Mouse (Mus musculus) heart, adult 2 months (tissue): ENCODE measurements around the gene Pgrmc1. TPM values are rescaled to one million over a fixed set of nuclear protein-coding genes. Genes with fewer than 3 reads are reported as not detected.

ENCODE experiments used
- DNase-seq, 2 experiments: peaks; one replicate each; pipeline ENCODE4 v3.0.0; 2021
- H3K27ac ChIP-seq: fragments of 200-600 bp; 2 replicates; pipeline ENCODE4 v1.8.1; 2022
- H3K27me3 ChIP-seq: fragments of 200-500 bp; 2 replicates; pipeline ENCODE4 v1.6.1; 2012; ENCODE audit warnings: mild to moderate bottlenecking, low read length, inconsistent platforms, mixed read lengths; ENCODE audit not compliant: control insufficient read depth, insufficient read depth
- H3K36me3 ChIP-seq: fragments of 200-500 bp; 2 replicates; pipeline ENCODE4 v1.6.1; 2012; ENCODE audit warnings: low read length, inconsistent platforms; ENCODE audit not compliant: control insufficient read depth, insufficient read depth
- H3K4me1 ChIP-seq: fragments of 200-500 bp; 2 replicates; pipeline ENCODE4 v1.6.1; 2011; ENCODE audit warnings: low read length; ENCODE audit not compliant: control insufficient read depth, insufficient read depth
- H3K4me3 ChIP-seq: fragments of 200-600 bp; 2 replicates; pipeline ENCODE4 v1.8.1; 2022
- H3K79me2 ChIP-seq: fragments of 200-500 bp; replicated peaks from 2 replicates; pipeline ENCODE4 v1.6.1; 2012; ENCODE audit warnings: mild to moderate bottlenecking, inconsistent platforms, low read length, moderate library complexity, mixed read lengths; ENCODE audit not compliant: control insufficient read depth, insufficient read depth
- H3K9ac ChIP-seq: fragments of 200-500 bp; 2 replicates; pipeline ENCODE4 v1.6.1; 2012; ENCODE audit warnings: low read depth, mild to moderate bottlenecking, control low read depth, inconsistent platforms, low read length, mixed read lengths
- CTCF ChIP-seq: fragments of 200-600 bp; IDR thresholded peaks from 2 replicates; pipeline ENCODE4 v1.8.1; 2022; ENCODE audit warnings: antibody characterized with exemption, mild to moderate bottlenecking, moderate library complexity
- EP300 ChIP-seq: fragments of 200-500 bp; IDR thresholded peaks from 2 replicates; pipeline ENCODE4 v1.6.1; 2011; ENCODE audit warnings: low read depth, low read length, control low read depth; ENCODE audit not compliant: insufficient read depth
- POLR2A ChIP-seq: fragments of 200-500 bp; IDR thresholded peaks from 2 replicates; pipeline ENCODE4 v1.6.1; 2011; ENCODE audit warnings: mild to moderate bottlenecking, low read depth, low read length, control low read depth; ENCODE audit not compliant: insufficient read depth
- WGBS: fragments of 180-500 bp; shearing (Covaris S2); methylation state at CpG from one replicate; pipeline ENCODE4 v1.1.7; 2018; 5-methylcytosine and 5-hydroxymethylcytosine counted together
- intact Hi-C: fragments of 180-260 bp; cut with DNase I; formaldehyde crosslinking; loops from one replicate; pipeline ENCODE4 v1.15.1; 2025
- polyA plus RNA-seq: library from polyadenylated mRNA; depleted of rRNA; stranded (reverse); fragments of >200 nt; gene quantifications from 2 replicates; pipeline ENCODE4 v1.2.3, GENCODE M21; 2012; rRNA removed
- total RNA-seq, 2 experiments: library from RNA; stranded (reverse); gene quantifications; 2 replicates each; pipeline ENCODE4 v1.2.3; 2021

Gene Pgrmc1
- total and polyA plus RNA-seq, 3 experiments, result 19.3 to 21.9 (median 20.9) TPM

DNA sequence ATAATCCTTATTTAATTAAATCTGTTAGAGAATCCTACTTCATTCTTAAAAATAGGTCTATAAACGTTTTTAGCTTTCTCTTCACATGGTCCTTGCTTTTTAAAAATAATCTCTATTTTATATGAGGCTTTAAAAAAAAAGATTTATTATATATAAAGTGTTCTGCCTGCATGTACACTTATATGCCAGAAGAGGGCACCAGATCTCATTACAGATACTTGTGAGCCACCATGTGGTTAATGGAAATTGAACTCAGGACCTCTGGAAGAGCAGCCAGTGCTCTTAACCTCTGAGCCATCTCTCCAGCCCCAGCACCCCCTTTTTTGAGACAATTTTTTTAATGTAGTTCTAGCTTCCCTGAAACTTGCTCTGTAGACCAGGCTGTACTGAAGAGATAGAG lies 32.8 kb downstream of the Pgrmc1 start:
- Histone ChIP-seq H3K27ac (no peak overlapping the region), H3K27me3 (no peaks in the 10 kb centered on the region), H3K79me2 (no peaks in the 10 kb centered on the region), H3K36me3 (no peaks in the 10 kb centered on the region), H3K9ac (no peak overlapping the region), H3K4me3 (no peak overlapping the region), H3K4me1 (no peaks in the 10 kb centered on the region)
- 8% methylated on average over 1 of the region's 1 CpGs for whole genome bisulfite sequencing
- DNase-seq, result no peak
- TF ChIP-seq EP300 (no peak), CTCF (peak; percentile 74), POLR2A (no peak)
- intact Hi-C loops, result no loop called here

DNA sequence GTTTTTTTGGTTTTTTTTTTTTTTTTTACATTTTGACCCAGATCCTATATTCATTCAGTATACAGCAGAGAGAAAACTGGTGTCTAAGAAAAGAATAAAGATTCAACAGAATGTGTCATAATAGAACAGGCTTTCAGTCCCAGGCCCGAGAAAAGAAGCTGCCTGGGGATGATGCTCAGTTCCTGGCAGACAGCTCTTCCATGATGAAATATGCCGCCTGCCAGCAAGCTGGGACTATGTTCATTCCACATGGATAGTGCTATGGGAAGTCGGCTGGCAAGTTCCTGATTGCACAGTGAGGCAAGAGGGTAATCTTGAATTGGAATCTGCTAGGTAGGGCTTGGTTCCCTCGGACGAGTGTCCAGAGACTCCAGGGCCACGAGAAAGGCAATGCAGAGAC lies 42.0 kb downstream of the Pgrmc1 start:
- intact Hi-C loops, result loop anchor here (5.0 kb wide), 1 partner anchor 107 kb away; no protein-coding TSS in a partner anchor
- peaks cover 3% of the 10 kb centered on the region for H3K4me1 ChIP-seq
- H3K9ac ChIP-seq, result no peak overlapping the region
- no peak overlapping the region for H3K27ac ChIP-seq
- peak; percentile 3 to 17 for DNase-seq
- H3K79me2 ChIP-seq, result no peaks in the 10 kb centered on the region
- TF ChIP-seq EP300 (no peak), POLR2A (no peak), CTCF (no peak)
- H3K4me3 ChIP-seq, result no peak overlapping the region
- WGBS, result 65% methylated on average over 6 of the region's 6 CpGs
- H3K27me3 ChIP-seq, result no peaks in the 10 kb centered on the region
- no peaks in the 10 kb centered on the region for H3K36me3 ChIP-seq

DNA sequence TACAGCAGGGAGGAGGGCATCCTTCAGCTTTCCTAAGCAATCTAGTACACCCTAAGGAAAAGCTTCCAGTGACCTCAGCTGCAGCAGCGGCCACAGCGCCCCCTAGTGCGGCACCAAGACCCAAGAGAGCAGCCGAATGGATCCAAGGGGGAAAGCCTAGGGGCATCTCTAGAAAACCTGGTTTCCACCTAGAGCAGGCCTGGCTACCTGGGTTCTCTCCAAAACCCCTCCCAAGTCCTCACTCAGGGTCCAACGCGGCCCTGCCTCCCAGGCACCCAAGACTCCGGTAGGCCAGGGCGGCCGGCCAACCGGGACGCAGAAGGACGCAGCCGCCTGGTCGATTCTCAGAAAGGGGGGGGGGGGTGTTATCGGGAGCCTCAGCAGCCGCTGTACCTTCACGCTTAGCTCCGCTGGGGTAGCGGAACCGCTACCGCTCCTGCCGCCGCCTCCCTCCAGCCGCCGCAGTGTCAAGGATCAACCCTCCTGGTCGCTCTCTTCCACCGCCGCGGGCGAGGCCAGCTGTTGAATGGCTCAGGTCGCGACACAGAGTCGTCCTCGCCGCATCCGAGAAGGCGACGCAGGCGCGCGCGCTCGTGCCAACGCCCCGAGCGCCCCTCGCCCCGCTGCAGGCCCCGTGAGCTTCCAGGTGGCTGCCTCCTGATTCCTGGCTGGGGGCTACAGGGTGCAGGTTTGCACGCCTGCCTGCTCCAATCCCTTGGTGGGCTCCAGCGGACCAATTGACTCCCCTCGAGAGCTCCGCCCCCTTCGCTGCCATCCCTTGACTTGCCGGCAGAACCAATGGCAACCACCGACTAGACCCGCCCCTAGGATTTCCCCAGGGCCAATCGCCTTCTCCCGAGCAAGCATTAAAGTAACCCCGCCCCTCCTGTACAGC lies 46.9 kb downstream of the Pgrmc1 start, which contains the start of gene Akap17b:
Gene Akap17b (minus strand): TSS at position 739 of the 895 bp plus-strand sequence.
- peak; percentile 80 to 87 for DNase-seq
- Histone ChIP-seq H3K27me3 (no peaks in the 10 kb centered on the region), H3K27ac (peak within 1 kb of the TSS; percentile 67), H3K79me2 (no peaks in the 10 kb centered on the region), H3K36me3 (no peaks in the 10 kb centered on the region), H3K4me1 (peaks cover 3% of the 10 kb centered on the region), H3K9ac (peak within 1 kb of the TSS; percentile 77), H3K4me3 (peak within 1 kb of the TSS; percentile 61)
- intact Hi-C loops, result loop anchor here (2.0 to 5.0 kb wide), 2 partner anchors 46 to 102 kb away; partner anchors contain the start of gene Pgrmc1
- TF ChIP-seq POLR2A, result no peak
- TF ChIP-seq CTCF, result peak; percentile 77
- no peak for TF ChIP-seq EP300
- 20% methylated on average over 52 of the region's 60 CpGs for WGBS

Other genes starting within 250 kb of the Pgrmc1 start
- gene Gm6268, start 196.9 kb upstream of the Pgrmc1 start, total RNA-seq, result not detected
- not detected in 2 replicates for gene Gm6268, start 196.9 kb upstream of the Pgrmc1 start, polyA plus RNA-seq
- gene Gm14569, start 106.4 kb upstream of the Pgrmc1 start, total RNA-seq, result not detected
- not detected in 2 replicates for gene Gm14569, start 106.4 kb upstream of the Pgrmc1 start, polyA plus RNA-seq
- 1 to 10 TPM; 2.4 to 2.5 TPM for gene Akap17b, start 47.2 kb downstream of the Pgrmc1 start, total RNA-seq
- 0.45 and 1.2 TPM in 2 replicates for gene Akap17b, start 47.2 kb downstream of the Pgrmc1 start, polyA plus RNA-seq
- gene Slc25a43, start 145.5 kb downstream of the Pgrmc1 start, total RNA-seq, result not detected
- gene Slc25a43, start 145.5 kb downstream of the Pgrmc1 start, polyA plus RNA-seq, result 0.37 and 0.59 TPM in 2 replicates
- 100 to 1,000 TPM; 352 to 447 TPM for gene Slc25a5, start 197.4 kb downstream of the Pgrmc1 start, total RNA-seq
- gene Slc25a5, start 197.4 kb downstream of the Pgrmc1 start, polyA plus RNA-seq, result 425 and 550 TPM in 2 replicates